Mouse (Mus musculus) MEL (cell line): ENCODE results near the gene Wfdc3. TPM values are rescaled to one million over a fixed set of nuclear protein-coding genes. Genes with fewer than 3 reads are reported as not detected.

Experiments
- DNase-seq: peaks from one replicate; pipeline ENCODE4 v3.0.0; 2011; ENCODE audit warnings: low read depth, low spot score
- H3K27ac ChIP-seq: 2 replicates; pipeline ENCODE4 v1.5.1; 2012; ENCODE audit warnings: low read depth, mild to moderate bottlenecking, control low read depth, low read length, moderate library complexity; ENCODE audit not compliant: control insufficient read depth
- H3K27me3 ChIP-seq, 2 experiments: fragments of 150-350 bp in 1 of 2; sonication (generic) in 1 of 2; 2 replicates each; pipeline ENCODE4 v1.6.1; 2012; ENCODE audit warnings: low read length in 2 of 2, mild to moderate bottlenecking in 2 of 2, improper control_type of control experiment in 1 of 2, moderate library complexity in 1 of 2; ENCODE audit not compliant: insufficient read depth in 2 of 2, control insufficient read depth in 1 of 2
- H3K36me3 ChIP-seq, 2 experiments: 2 replicates each; pipeline ENCODE4 v1.6.1; 2012 to 2014; ENCODE audit warnings: low read length in 2 of 2, improper control_type of control experiment in 1 of 2, inconsistent platforms in 1 of 2, mild to moderate bottlenecking in 1 of 2; ENCODE audit not compliant: insufficient read depth in 2 of 2, control insufficient read depth in 1 of 2
- H3K4me1 ChIP-seq, 2 experiments: fragments of 150-350 bp in 1 of 2; sonication (generic) in 1 of 2; 2 replicates each; pipeline ENCODE4 v1.6.1; 2012; ENCODE audit warnings: low read length in 2 of 2, improper control_type of control experiment in 1 of 2, mild to moderate bottlenecking in 1 of 2; ENCODE audit not compliant: insufficient read depth in 2 of 2, control insufficient read depth in 1 of 2
- H3K4me3 ChIP-seq, 2 experiments: fragments of 150-350 bp in 1 of 2; sonication (generic) in 1 of 2; 2 replicates each; pipeline ENCODE4 v1.5.1; 2012; ENCODE audit warnings: low read depth in 2 of 2, low read length in 2 of 2, mild to moderate bottlenecking in 2 of 2, moderate library complexity in 2 of 2, control low read depth in 1 of 2, improper control_type of control experiment in 1 of 2; ENCODE audit not compliant: control insufficient read depth in 1 of 2, insufficient read depth in 1 of 2
- H3K79me2 ChIP-seq: 2 replicates; pipeline ENCODE4 v1.6.1; 2012; ENCODE audit warnings: mild to moderate bottlenecking, low read length, moderate library complexity; ENCODE audit not compliant: control insufficient read depth, poor library complexity, insufficient read depth
- H3K9ac ChIP-seq: 2 replicates; pipeline ENCODE4 v1.6.1; 2012; ENCODE audit warnings: low read depth, mild to moderate bottlenecking, control low read depth, low read length, moderate library complexity; ENCODE audit not compliant: control insufficient read depth, poor library complexity, severe bottlenecking
- H3K9me3 ChIP-seq: fragments of 150-350 bp; sonication (generic); replicated peaks from 2 replicates; pipeline ENCODE4 v1.6.1; 2012; ENCODE audit warnings: mild to moderate bottlenecking, low read length, improper control_type of control experiment, moderate library complexity; ENCODE audit not compliant: insufficient read depth
- BHLHE40 ChIP-seq: IDR thresholded peaks from 2 replicates; pipeline ENCODE4 v1.6.1; 2012; ENCODE audit warnings: low read depth, mild to moderate bottlenecking, inconsistent platforms, low read length, improper control_type of control experiment, borderline replicate concordance
- CHD1 ChIP-seq: IDR thresholded peaks from 2 replicates; pipeline ENCODE4 v1.6.1; 2012; ENCODE audit warnings: low read depth, mild to moderate bottlenecking, inconsistent platforms, low read length, improper control_type of control experiment
- CTCF ChIP-seq, 3 experiments: IDR thresholded peaks in 2 of 3; conservative IDR thresholded peaks in 1 of 3; 2 replicates each; pipeline ENCODE4 v1.5.1; 2011 to 2012; ENCODE audit warnings: low read length in 3 of 3, low read depth in 2 of 3, mild to moderate bottlenecking in 2 of 3, improper control_type of control experiment in 1 of 3, inconsistent platforms in 1 of 3, mixed read lengths in 1 of 3, moderate library complexity in 1 of 3; ENCODE audit not compliant: control insufficient read depth in 1 of 3, insufficient read depth in 1 of 3, poor library complexity in 1 of 3, severe bottlenecking in 1 of 3
- E2F4 ChIP-seq: IDR thresholded peaks from 2 replicates; pipeline ENCODE4 v1.6.1; 2011; ENCODE audit warnings: low read depth, low read length, improper control_type of control experiment, borderline replicate concordance
- ELF1 ChIP-seq: IDR thresholded peaks from 2 replicates; pipeline ENCODE4 v1.6.1; 2014; ENCODE audit warnings: low read depth, mild to moderate bottlenecking, inconsistent platforms, low read length, improper control_type of control experiment, moderate library complexity
- EP300 ChIP-seq, 2 experiments: IDR thresholded peaks; 2 replicates each; pipeline ENCODE4 v1.6.1; 2011; ENCODE audit warnings: improper control_type of control experiment in 2 of 2, low read length in 2 of 2, low read depth in 1 of 2, mild to moderate bottlenecking in 1 of 2
- GATA1 ChIP-seq: IDR thresholded peaks from 2 replicates; pipeline ENCODE4 v1.6.1; 2011; ENCODE audit warnings: low read depth, low read length, improper control_type of control experiment
- HCFC1 ChIP-seq: IDR thresholded peaks from 2 replicates; pipeline ENCODE4 v1.6.1; 2012; ENCODE audit warnings: low read depth, mild to moderate bottlenecking, inconsistent platforms, low read length, improper control_type of control experiment, moderate library complexity
- JUND ChIP-seq: IDR thresholded peaks from 2 replicates; pipeline ENCODE4 v1.6.1; 2011; ENCODE audit warnings: low read depth, mild to moderate bottlenecking, improper control_type of control experiment, low read length
- MAZ ChIP-seq: IDR thresholded peaks from 2 replicates; pipeline ENCODE4 v1.6.1; 2012; ENCODE audit warnings: low read depth, mild to moderate bottlenecking, inconsistent platforms, low read length, improper control_type of control experiment
- MEF2A ChIP-seq: IDR thresholded peaks from 2 replicates; pipeline ENCODE4 v1.6.1; 2014; ENCODE audit warnings: low read depth, mild to moderate bottlenecking, inconsistent platforms, low read length, improper control_type of control experiment; ENCODE audit not compliant: poor library complexity, insufficient replicate concordance, severe bottlenecking; ENCODE audit errors: extremely low read depth
- MXI1 ChIP-seq: IDR thresholded peaks from 2 replicates; pipeline ENCODE4 v1.6.1; 2011; ENCODE audit warnings: mild to moderate bottlenecking, low read depth, low read length, improper control_type of control experiment
- MYB ChIP-seq: IDR thresholded peaks from 2 replicates; pipeline ENCODE4 v1.6.1; 2011; ENCODE audit warnings: mild to moderate bottlenecking, low read depth, low read length, improper control_type of control experiment
- MYC ChIP-seq: IDR thresholded peaks from 2 replicates; pipeline ENCODE4 v1.6.1; 2011; ENCODE audit warnings: low read depth, mild to moderate bottlenecking, low read length, improper control_type of control experiment, moderate library complexity
- NELFE ChIP-seq: IDR thresholded peaks from 2 replicates; pipeline ENCODE4 v1.6.1; 2011; ENCODE audit warnings: low read depth, low read length, improper control_type of control experiment
- NRF1 ChIP-seq: IDR thresholded peaks from 2 replicates; pipeline ENCODE4 v1.6.1; 2014; ENCODE audit warnings: low read depth, mild to moderate bottlenecking, inconsistent platforms, low read length, improper control_type of control experiment, moderate library complexity; ENCODE audit not compliant: poor library complexity, insufficient read depth, severe bottlenecking
- POLR2AphosphoS5 ChIP-seq: IDR thresholded peaks from 2 replicates; pipeline ENCODE4 v1.6.1; 2012; ENCODE audit warnings: low read depth, borderline replicate concordance, mild to moderate bottlenecking, inconsistent platforms, low read length, moderate library complexity, mixed read lengths
- SIN3A ChIP-seq: IDR thresholded peaks from 2 replicates; pipeline ENCODE4 v1.6.1; 2012; ENCODE audit warnings: low read length, improper control_type of control experiment, inconsistent platforms
- SMC3 ChIP-seq: IDR thresholded peaks from 2 replicates; pipeline ENCODE4 v1.6.1; 2011; ENCODE audit warnings: low read depth, low read length, improper control_type of control experiment
- TCF12 ChIP-seq: IDR thresholded peaks from 2 replicates; pipeline ENCODE4 v1.6.1; 2014; ENCODE audit warnings: low read depth, mild to moderate bottlenecking, inconsistent platforms, low read length, improper control_type of control experiment, moderate library complexity
- USF1 ChIP-seq: IDR thresholded peaks from 2 replicates; pipeline ENCODE4 v1.6.1; 2014; ENCODE audit warnings: low read depth, mild to moderate bottlenecking, inconsistent platforms, low read length, improper control_type of control experiment, moderate library complexity
- USF2 ChIP-seq, 2 experiments: IDR thresholded peaks; 2 replicates each; pipeline ENCODE4 v1.6.1; 2011 to 2012; ENCODE audit warnings: improper control_type of control experiment in 2 of 2, low read length in 2 of 2, borderline replicate concordance in 1 of 2, inconsistent platforms in 1 of 2, low read depth in 1 of 2, mild to moderate bottlenecking in 1 of 2; ENCODE audit not compliant: insufficient read depth in 1 of 2
- ZC3H11A ChIP-seq: IDR thresholded peaks from 2 replicates; pipeline ENCODE4 v1.6.1; 2012; ENCODE audit warnings: low read depth, mild to moderate bottlenecking, inconsistent platforms, low read length, improper control_type of control experiment
- ZKSCAN1 ChIP-seq: IDR thresholded peaks from 2 replicates; pipeline ENCODE4 v1.6.1; 2012; ENCODE audit warnings: low read depth, mild to moderate bottlenecking, inconsistent platforms, low read length, improper control_type of control experiment, moderate library complexity
- ZNF384 ChIP-seq: IDR thresholded peaks from 2 replicates; pipeline ENCODE4 v1.6.1; 2012; ENCODE audit warnings: low read depth, mild to moderate bottlenecking, inconsistent platforms, low read length, improper control_type of control experiment
- polyA plus RNA-seq, 2 experiments: library from polyadenylated mRNA; stranded (reverse) in 1 of 2; unstranded in 1 of 2; fragments of >175 nt in 1 of 2; fragments of >200 nt in 1 of 2; gene quantifications; 2 replicates each; pipeline versions ENCODE4 v1.2.1 to v1.2.4; 2012; ENCODE audit warnings: low replicate concordance in 2 of 2, low read depth in 1 of 2; ENCODE audit not compliant: insufficient read length in 2 of 2, insufficient read depth in 1 of 2, missing spikeins in 1 of 2
- total RNA-seq: library from RNA; depleted of rRNA; stranded (reverse); fragments of 300-350 nt; gene quantifications from 2 replicates; pipeline ENCODE4 v1.2.3, GENCODE M21; 2012

Wfdc3 gene
- total and polyA plus RNA-seq, 3 experiments: 0.31 to 0.40 TPM; not detected in 1

DNA sequence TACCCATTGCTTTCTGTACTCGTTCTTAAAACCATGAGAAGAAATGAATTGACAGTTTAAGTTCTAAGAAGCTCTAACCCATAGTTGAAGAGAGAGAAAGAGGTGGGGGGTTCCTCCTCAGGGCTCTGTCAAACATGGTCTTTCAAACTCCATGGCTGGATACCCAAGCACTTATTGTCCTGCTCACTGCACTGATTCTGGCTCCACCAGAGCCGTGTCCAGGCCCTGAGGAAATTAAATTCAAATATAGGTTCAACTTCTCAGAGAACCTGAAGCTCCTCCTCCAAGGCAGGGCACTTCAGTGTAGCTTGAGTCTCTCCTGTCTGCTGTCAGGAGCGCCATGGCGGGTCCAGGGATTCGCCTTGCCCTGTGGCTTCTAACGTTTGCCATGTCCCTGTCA, 30.7 kb downstream of the Wfdc3 start, which contains the start of gene Spint5:
TSS of gene Spint5 (plus strand) at position 301 of the 400 bp plus-strand sequence.
- Histone ChIP-seq H3K79me2 (no peaks in the 10 kb centered on the region), H3K27me3 (peaks cover 5% of the 10 kb centered on the region in 2 experiments; a peak in 3 of 4 replicates)
- TF ChIP-seq ELF1: no peak
- no peak for TF ChIP-seq BHLHE40
- no peak for TF ChIP-seq ZNF384
- TF ChIP-seq MYC: no peak
- no peak for TF ChIP-seq CTCF (IDR thresholded peaks at IDR 0.05 in 2 of 3, conservative IDR thresholded peaks at IDR 0.05 in 1 of 3; ENCODE audit: control insufficient read depth in 1 of 3, insufficient read depth in 1 of 3, low read depth in 2 of 3, low read length in 3 of 3, poor library complexity in 1 of 3, severe bottlenecking in 1 of 3)
- TF ChIP-seq E2F4: no peak
- TF ChIP-seq HCFC1: no peak
- no peak for TF ChIP-seq MAZ
- no peak for TF ChIP-seq JUND
- TF ChIP-seq EP300 (IDR thresholded peaks at IDR 0.05; ENCODE audit: low read depth in 1 of 2, low read length in 2 of 2): no peak
- TF ChIP-seq, all 39 proteins: peak for 0

DNA sequence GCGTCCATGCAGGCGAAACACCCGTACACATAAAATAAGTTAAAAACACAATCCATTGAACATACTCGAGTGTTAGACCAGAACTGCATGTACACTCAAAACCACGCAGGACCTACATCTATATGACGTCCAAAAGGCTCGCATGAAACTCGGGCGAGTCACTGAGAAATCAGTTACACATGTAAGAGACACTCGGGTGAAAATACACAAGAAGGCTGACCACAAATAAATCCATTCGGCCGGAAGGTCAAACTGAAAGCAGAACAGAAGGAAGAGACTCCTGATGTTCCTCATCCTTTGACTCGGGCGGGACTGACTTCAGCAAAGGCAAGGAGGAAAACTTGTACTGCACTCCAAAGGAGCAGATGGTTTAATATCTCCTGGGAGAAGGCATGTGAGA, 39.7 kb downstream of the Wfdc3 start:
- no peak for DNase-seq
- Histone ChIP-seq H3K27me3 (peaks cover 3 to 9% of the 10 kb centered on the region in 2 experiments; a peak in 3 of 4 replicates), H3K9me3 (no peaks in the 10 kb centered on the region), H3K9ac (no peak overlapping the region), H3K36me3 (no peaks in the 10 kb centered on the region), H3K4me3 (no peak overlapping the region), H3K4me1 (no peaks in the 10 kb centered on the region), H3K27ac (no peak overlapping the region), H3K79me2 (no peaks in the 10 kb centered on the region)
- no peak for TF ChIP-seq TCF12
- no peak for TF ChIP-seq MEF2A
- TF ChIP-seq NRF1: no peak
- no peak for TF ChIP-seq SMC3
- TF ChIP-seq CHD1: no peak
- TF ChIP-seq GATA1: no peak
- no peak for TF ChIP-seq ZKSCAN1
- no peak for TF ChIP-seq USF2 (IDR thresholded peaks at IDR 0.05; ENCODE audit: borderline replicate concordance in 1 of 2, insufficient read depth in 1 of 2, low read depth in 1 of 2, low read length in 2 of 2)
- TF ChIP-seq USF1: no peak
- no peak for TF ChIP-seq MYB
- TF ChIP-seq SIN3A: no peak
- TF ChIP-seq MXI1: no peak
- TF ChIP-seq E2F4: no peak
- TF ChIP-seq CTCF (IDR thresholded peaks at IDR 0.05 in 2 of 3, conservative IDR thresholded peaks at IDR 0.05 in 1 of 3; ENCODE audit: control insufficient read depth in 1 of 3, insufficient read depth in 1 of 3, low read depth in 2 of 3, low read length in 3 of 3, poor library complexity in 1 of 3, severe bottlenecking in 1 of 3): no peak
- no peak for TF ChIP-seq HCFC1
- no peak for TF ChIP-seq ZC3H11A
- TF ChIP-seq NELFE: no peak
- no peak for TF ChIP-seq POLR2AphosphoS5

More for the DNA sequence above, 30.7 kb downstream of the Wfdc3 start, which contains the start of gene Spint5:
- Histone ChIP-seq H3K4me1 (no peaks in the 10 kb centered on the region), H3K9me3 (no peaks in the 10 kb centered on the region), H3K27ac (no peak within 1 kb of the TSS), H3K4me3 (no peak within 1 kb of the TSS), H3K9ac (no peak within 1 kb of the TSS), H3K36me3 (no peaks in the 10 kb centered on the region)
- no peak for DNase-seq
